Mouse (Mus musculus): Measurements from ENCODE around the gene Wfdc18. TPM values are rescaled to one million over a fixed set of nuclear protein-coding genes. Genes with fewer than 3 reads are reported as not detected.

The Wfdc18 gene
- not detected for total RNA-seq (2021)
- long read RNA-seq, experiment 1 = 0 reads
- long read RNA-seq, experiment 2 = 0 reads

- no peak for DNase-seq (ENCODE audit: low spot score in 2 of 2)
Observed at GRCm38 (mm10) chr11:83708715-83709114, at the start of gene Wfdc18. Wfdc18 (plus strand) TSS chr11:83709015.

DNA sequence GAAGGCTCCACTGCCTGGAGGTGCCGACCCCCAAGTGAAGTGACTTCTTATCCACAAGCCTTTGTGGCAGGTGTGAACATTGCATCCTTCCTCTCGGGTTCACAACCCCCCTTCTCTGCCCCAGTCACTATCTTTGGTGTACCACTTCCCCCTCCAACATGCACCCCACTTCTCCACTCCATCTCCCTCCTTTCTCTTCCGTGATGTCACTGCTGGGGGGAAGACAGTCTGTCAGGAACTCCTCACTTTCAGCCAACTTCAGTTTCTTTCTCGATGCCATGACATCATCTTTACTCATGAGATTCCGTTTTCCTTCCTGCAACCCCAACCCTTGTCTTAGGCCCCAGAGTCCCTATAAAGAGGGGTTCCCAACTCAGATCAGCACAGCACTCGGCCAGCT lies 46.6 kb upstream of the Wfdc18 start, which contains the start of gene Ccl4:
Gene Ccl4, plus strand, starts transcription at position 381 of the 400 bp plus-strand sequence.
- DNase-seq (ENCODE audit: low spot score in 2 of 2) = no peak

GRCm38 (mm10) chr11:83663532-83663931 lies 45.3 kb upstream of the Wfdc18 start:
- DNase-seq (ENCODE audit: low spot score in 2 of 2) = no peak

- no peak for DNase-seq (ENCODE audit: low spot score in 2 of 2)
Observed at GRCm38 (mm10) chr11:83671743-83672142, 37.1 kb upstream of the Wfdc18 start.

DNA sequence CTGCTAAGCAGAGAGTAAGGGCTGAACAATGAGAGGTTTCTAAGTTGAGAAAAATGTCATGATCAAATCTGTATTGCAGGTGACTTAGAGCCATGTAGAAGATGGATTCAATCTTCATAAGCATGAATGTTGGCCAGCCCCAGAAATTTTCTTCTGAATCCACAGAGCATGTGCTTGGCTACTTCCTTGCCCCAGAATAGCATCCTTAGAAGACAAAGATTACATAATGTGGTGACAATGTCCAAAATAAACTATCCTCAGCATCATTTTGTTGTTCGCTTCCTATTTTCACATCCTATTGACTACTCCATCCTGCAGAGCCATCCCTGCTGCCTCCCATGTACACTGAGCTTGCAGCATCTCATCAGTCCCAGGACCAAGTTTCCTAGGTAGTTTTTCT lies 33.1 kb upstream of the Wfdc18 start:
- DNase-seq (ENCODE audit: low spot score in 2 of 2) = no peak

DNA sequence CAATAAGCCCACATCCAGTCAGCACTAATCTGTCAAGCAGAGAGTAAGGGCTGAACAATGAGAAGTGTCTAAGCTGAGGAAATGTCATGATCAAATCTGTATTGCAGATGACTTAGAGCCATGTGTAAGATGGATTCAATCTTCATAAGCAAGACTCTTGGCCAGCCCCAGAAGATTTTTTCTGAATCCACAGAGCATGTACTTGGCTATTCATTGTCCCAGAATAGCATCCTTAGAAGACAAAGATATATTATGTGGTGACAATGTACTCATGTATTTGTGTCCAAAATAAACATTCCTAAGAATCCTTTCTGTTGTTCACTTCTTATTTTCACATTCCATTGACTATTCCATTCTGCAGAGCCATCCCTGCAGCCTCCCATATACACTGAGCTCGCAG lies 18.9 kb upstream of the Wfdc18 start:
- no peak for DNase-seq (ENCODE audit: low spot score in 2 of 2)

DNA sequence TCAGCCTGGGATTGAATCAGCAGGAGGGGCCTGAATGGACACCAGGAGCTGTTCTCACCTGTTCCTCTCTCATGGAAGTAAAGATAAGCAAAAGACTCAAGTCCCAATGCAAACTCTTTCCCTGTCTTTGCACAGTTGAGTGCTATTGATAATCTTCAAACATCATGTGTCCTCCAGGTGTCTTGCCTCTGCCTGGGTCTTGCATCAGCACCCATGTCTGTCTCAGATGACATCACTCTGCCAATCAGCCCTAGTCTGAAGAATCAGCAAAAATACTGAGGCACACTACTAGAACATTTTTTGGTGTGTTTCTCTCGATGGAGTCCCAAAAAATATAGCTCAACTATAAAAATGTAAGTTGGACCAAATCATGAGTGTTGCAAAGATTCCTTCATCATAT lies 16.8 kb upstream of the Wfdc18 start:
- DNase-seq (ENCODE audit: low spot score in 2 of 2) = no peak

- DNase-seq (ENCODE audit: low spot score in 2 of 2) = no peak
Observed at GRCm38 (mm10) chr11:83703705-83704104, 5.1 kb upstream of the Wfdc18 start, which contains the start of gene Wfdc17. Wfdc17 (plus strand) TSS chr11:83703991.

DNA sequence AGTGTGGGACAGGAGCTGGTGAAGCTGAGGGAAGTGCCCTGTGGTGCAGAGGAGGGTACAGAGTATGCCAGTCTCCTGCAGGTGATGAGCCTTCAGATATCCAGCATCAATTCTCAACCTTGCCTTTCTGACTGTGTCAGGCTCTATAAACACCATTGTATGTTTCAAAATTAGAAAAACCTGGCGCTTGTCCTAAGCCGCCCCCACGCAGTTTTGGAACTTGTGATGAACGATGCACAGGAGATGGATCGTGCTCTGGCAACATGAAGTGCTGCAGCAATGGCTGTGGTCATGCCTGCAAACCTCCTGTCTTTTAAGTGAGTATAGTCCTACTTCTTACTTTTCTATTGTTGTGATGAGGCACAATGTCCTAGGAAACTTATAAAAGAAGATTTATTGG lies 868 bp downstream of the Wfdc18 start:
- no peak for DNase-seq (ENCODE audit: low spot score in 2 of 2)

- DNase-seq (ENCODE audit: low spot score in 2 of 2) = no peak
Observed at GRCm38 (mm10) chr11:83712671-83713070, 3.9 kb downstream of the Wfdc18 start.

GRCm38 (mm10) chr11:83713925-83714324 lies 5.1 kb downstream of the Wfdc18 start:
- DNase-seq (ENCODE audit: low spot score in 2 of 2) = no peak

GRCm38 (mm10) chr11:83717042-83717665 lies 8.3 kb downstream of the Wfdc18 start:
- DNase-seq (ENCODE audit: low spot score in 2 of 2) = peak; percentile 7 to 22

GRCm38 (mm10) chr11:83720766-83721165 lies 12.0 kb downstream of the Wfdc18 start:
- no peak for DNase-seq (ENCODE audit: low spot score in 2 of 2)

DNA sequence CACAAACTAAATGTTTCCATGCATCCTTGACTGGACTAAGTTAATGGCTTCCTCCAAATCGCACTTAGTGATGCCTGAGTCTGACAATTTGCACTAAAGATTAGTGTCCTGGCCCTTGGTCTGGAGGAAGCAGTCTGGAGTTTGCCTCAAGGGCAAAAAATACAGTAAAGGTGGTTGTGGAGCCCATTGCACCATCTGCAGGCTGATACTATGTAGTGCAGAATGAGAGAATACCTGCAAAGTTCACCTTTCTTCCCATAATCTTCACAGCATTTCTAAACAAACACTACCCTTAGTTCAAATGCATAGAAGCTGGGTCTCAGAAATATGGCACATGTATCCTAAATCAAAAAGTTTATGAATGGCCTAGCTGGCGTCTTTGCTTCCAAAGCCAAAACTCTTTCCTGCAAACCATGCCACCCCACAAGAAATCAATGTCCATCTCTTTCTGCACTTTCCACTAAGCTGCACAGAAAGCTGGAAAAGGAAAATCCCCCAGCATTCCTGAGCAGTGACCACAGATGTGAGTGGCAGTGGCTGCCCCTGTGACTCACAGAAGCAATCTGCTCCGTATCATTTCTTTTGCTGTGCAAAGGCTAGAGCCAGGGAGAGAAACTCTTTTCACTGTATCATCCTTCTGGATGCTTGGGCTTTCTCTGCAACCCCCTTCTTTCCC lies 20.1 kb downstream of the Wfdc18 start:
- DNase-seq (ENCODE audit: low spot score in 2 of 2) = no peak

- DNase-seq (ENCODE audit: low spot score in 2 of 2) = no peak
Observed at GRCm38 (mm10) chr11:83731116-83731515, 22.3 kb downstream of the Wfdc18 start.

DNA sequence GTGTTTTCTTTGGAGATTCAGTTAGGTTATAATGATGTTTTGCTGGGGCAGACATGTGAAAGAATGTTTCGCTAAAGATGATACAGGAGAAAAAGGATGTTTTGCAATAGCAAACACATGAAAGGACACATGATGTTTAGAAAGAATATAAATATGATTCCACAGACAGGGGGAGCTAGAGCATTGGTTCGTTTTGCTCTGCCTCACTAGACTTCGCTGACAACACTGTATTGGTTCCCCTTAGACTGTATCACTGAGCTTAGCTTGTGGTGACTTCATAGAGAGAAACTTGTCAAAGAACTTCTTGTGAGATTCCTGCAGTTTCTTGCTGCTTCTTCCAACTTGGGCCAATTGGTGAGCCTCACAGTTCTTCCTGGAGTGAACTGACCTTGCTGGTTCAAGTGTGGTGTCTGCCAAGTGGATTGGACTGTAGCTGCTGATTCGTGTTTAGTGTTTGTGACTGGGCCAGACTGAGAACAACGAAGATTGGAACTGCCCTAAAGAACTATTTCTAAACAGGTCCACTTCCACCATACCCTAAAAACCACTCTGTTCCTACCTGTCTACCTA lies 24.3 kb downstream of the Wfdc18 start:
- no peak for DNase-seq (ENCODE audit: low spot score in 2 of 2)

DNA sequence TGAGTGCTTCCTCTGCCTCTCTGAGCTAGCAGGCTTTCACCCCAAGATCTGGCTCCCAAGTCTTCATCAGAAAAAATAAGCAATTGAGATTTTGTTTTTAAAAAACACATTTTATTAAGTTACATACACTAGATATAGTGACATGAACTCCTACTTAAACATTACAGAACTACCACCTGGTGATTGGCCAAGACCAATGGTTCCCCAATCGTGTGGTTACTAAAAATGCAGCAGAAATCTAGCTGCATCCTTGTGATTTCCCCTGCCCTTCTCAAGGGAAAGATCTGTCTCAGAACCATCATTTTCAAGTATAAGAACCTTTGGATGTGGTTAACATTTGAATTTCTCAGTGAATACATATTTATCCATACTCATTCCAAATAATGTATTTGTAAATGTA lies 25.4 kb downstream of the Wfdc18 start:
- DNase-seq (ENCODE audit: low spot score in 2 of 2) = no peak

DNA sequence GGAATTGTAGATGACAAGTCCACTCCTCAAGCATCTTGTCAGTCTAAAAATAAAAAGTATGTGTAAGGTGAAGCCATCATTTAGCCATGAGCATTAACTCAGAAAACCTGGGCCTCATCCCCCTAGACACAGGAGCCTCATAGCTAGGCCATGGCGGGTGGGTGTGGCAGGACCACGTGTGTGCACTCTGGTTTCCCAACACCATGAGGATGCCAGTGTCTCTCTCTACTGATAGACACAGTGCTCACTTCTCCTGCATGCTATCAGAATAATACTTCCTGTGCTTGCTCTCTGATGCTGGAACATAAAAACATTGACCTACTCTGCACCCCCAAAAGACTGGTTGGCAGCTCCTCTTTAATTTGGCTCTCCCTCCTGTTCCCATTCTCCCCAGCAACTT lies 27.1 kb downstream of the Wfdc18 start:
- no peak for DNase-seq (ENCODE audit: low spot score in 2 of 2)

DNA sequence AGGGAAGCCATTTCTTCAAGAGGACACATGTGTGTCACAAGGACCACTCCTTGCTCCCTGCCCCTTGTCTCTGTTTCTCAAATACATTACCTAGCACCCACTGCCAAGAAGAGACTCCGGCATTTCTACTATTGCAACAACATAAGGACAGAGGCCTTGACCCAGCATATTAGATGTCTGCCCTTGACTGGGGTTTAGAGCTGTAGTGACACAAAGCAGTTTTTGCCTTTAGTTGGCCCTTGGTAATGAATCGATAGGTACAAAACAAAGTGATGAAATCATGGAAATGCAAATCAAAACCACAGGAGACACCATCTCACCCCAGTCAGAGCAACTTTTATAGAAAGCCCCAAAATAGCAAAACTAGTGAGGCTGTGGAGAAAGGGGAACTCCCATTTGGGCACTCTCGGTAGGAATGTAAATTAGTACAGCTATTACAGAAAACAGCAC lies 28.3 kb downstream of the Wfdc18 start:
- no peak for DNase-seq (ENCODE audit: low spot score in 2 of 2)

DNA sequence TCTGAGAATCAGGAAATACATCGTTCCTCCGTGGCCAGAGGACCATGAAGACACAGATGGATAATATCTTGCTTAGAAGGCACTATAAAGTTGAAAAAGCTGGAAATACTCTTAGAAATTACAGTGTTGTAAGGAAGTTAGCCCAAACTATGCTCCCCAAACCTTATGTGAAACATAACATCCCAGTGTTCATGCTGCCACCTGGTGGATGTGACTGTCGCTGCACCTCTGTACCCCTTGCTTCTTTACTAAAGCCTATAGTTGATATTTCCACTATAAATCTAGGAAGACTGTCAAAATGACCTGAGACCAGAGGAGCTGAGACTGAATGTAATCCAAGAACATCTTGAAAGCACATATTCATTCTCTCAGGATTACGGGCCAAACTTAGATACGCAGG lies 30.4 kb downstream of the Wfdc18 start:
- peak; percentile 72 to 76 for DNase-seq (ENCODE audit: low spot score in 2 of 2)

DNA sequence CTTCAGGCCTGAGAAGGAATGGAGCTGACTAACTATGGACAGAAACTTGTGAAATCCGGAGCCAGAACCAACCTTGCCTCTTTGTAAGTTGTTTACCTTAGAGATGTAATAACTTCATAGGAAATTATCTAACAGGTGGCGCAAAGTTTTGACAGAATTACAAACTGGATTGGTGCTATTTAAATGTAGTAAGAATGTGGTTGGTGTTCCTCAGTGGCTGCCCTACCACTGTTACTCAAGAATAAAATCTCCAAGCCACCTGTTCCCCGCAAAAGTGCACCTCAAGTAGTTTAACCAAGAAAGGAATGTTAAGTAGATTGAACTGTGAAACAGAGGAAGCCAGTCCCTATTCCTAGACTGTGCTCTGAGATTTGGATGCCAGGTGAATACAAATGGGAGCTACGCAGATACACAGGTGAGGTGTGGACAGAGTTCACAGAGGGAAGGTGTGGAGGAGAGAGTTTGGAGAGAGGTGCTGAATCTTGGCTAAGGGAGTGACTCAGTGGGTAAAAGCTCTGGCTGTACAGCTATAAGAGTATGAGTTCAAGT lies 31.7 kb downstream of the Wfdc18 start:
- no peak for DNase-seq (ENCODE audit: low spot score in 2 of 2)

DNA sequence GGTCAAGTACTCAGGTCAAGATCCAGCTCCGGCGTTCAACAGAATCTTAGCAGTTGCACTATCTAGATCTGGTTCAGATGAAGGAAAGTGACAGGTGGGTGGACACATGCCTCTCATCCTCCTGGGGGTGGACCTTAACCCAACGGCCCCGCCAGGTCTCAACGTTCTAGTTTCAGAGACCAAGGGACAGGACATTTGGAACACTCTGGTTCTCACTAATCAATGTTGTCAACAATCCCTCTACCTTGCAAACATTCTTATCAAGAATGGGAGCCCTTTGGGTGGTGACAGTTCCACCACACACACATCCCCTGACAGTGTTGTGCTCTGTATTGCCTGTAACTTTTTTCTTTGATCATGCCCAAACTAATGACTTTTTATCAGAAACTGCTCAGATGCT lies 33.0 kb downstream of the Wfdc18 start:
- DNase-seq (ENCODE audit: low spot score in 2 of 2) = no peak

All from adrenal gland, adult 18-20 months (tissue).